Mouse (Mus musculus) heart, adult 9 months (tissue): ENCODE measurements around the gene Gpr162.
A peak's percentile ranks its signal among the peaks of the same experiment; 100 is the strongest.
"Not testable (repeated sequence)": the region's sequence is repeated elsewhere in the genome, so short reads cannot be mapped to it uniquely, and the experiment has no call there.

Experiments used
- DNase-seq, 2 experiments: peaks; one replicate each; pipeline ENCODE4 v3.0.0; 2022; ENCODE audit warnings: low spot score in 2 of 2

The Gpr162 gene

DNA sequence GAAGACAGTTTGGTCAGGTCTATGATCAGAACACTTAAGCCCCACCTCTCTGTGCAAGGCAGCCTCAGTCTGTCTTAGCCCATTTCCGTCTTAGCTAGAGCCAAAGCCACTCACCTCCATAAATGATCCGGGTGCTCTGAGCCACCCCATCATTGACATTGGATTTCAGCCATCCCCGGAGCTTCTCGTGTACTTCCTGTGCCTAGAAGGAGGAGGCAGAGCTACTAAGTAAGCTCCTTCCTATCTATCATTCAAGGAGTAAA, 52.4 kb downstream of the Gpr162 start:
- DNase-seq = no peak

- not testable (repeated sequence) for DNase-seq
Measured at GRCm38 (mm10) chr6:124810566-124811402, 53.0 kb downstream of the Gpr162 start.

- no peak for DNase-seq
Measured at GRCm38 (mm10) chr6:124809775-124810538, 53.8 kb downstream of the Gpr162 start.

DNA sequence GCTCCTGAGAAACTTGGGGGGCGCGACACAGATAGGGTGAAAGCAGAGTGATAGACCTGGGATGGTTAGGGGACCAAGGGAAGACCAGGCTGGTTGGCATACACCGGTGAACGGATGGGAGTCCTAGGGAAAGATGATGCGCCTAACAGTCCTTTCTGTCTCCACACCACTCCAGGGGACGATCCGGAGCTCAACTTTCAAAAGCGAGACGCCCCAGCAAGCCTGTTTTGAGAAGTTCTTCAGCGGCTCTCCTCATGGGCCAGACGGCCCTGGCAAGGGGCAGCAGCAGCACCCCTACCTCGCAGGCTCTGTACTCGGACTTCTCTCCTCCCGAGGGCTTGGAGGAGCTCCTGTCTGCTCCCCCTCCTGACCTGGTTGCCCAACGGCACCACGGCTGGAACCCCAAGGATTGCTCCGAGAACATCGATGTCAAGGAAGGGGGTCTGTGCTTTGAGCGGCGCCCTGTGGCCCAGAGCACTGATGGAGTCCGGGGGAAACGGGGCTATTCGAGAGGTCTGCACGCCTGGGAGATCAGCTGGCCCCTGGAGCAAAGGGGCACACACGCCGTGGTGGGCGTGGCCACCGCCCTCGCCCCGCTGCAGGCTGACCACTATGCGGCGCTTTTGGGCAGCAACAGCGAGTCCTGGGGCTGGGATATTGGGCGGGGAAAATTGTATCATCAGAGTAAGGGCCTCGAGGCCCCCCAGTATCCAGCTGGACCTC, 54.6 kb downstream of the Gpr162 start:
- peak; percentile 84 to 87 for DNase-seq
